Mouse (Mus musculus) CD4-positive, CD25-positive, alpha-beta regulatory T cell (primary cell): ENCODE results near the gene Gm11569. TPM values are rescaled to one million over a fixed set of nuclear protein-coding genes. Genes with fewer than 3 reads are reported as not detected.

Experiments used
- polyA plus RNA-seq: library from polyadenylated mRNA; unstranded; fragments of 100-300 nt; shearing (Covaris generic); gene quantifications from one replicate; pipeline ENCODE4 v1.2.1, GENCODE M21; 2017

The Gm11569 gene
- polyA plus RNA-seq = not detected

DNA sequence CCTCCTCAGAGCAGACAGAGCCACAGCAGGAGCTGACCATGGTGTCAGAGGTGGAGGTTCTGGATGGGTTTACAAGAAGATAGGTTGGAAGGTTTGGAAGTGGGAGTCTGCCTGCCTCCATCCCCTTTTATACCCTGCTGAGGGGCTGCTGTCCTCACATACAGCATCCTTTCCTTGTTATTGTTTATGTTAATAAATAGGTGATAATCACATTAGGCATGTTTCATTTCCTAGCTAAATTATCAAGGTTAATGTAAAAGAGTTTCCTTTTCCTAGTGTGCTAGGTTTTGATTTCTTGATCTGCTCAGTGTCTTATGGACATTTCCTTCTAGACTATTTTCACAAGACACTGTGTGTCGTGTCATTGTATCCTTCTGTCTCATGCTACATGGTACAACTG is at the start of gene Gm11569:
Gene Gm11569 (minus strand): TSS at position 101 of the 400 bp plus-strand sequence.

DNA sequence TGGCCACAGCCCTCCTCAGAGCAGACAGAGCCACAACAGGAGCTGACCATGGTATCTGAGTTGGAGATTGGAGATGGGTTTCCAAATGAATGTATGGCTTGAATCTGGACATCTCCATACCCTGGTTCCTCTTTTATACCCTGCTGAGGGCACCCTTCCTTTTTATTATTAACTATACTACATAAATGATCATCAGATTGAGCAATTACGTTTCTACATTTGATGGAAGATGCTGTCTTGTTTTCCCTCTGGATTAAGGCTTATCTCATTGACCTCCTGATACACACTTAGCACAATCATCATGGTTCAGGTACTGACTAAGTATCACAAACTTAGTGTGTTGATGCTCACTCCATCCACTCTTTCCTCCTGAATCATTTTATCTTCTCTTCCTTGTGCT is 39.2 kb upstream of the Gm11569 start, which contains the start of gene 2300003K06Rik:
Gene 2300003K06Rik (minus strand): TSS at position 101 of the 400 bp plus-strand sequence.

DNA sequence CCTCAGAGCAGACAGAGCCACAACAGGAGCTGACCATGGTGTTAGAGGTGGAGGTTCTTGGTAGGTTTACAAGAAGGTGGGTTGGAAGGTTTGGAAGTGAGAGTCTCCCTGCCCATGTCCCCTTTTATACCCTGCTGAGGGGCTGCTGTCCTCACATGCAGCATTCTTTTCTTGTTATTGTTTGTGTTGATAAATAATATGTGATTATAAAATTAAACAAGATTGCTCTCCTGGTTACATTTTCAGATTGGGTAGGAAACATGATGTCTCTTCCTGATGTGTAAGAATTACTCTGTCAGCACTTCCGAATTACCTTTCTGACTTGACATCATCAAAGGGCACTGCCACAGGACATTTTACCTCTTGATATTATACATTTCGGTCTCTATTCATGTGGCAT is 16.8 kb upstream of the Gm11569 start, which contains the start of gene Gm11564:
Gene Gm11564 (minus strand): TSS at position 101 of the 400 bp plus-strand sequence.

DNA sequence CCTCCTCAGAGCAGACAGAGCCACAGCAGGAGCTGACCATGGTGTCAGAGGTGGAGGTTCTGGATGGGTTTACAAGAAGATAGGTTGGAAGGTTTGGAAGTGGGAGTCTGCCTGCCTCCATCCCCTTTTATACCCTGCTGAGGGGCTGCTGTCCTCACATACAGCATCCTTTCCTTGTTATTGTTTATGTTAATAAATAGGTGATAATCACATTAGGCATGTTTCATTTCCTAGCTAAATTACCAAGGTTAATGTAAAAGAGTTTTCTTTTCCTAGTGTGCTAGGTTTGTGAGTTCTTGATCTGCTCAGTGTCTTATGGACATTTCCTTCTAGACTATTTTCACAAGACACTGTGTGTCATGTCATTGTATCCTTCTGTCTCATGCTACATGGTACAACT is 11.1 kb upstream of the Gm11569 start, which contains the start of gene Krtap4-13:
Gene Krtap4-13 (minus strand): TSS at position 101 of the 400 bp plus-strand sequence.

DNA sequence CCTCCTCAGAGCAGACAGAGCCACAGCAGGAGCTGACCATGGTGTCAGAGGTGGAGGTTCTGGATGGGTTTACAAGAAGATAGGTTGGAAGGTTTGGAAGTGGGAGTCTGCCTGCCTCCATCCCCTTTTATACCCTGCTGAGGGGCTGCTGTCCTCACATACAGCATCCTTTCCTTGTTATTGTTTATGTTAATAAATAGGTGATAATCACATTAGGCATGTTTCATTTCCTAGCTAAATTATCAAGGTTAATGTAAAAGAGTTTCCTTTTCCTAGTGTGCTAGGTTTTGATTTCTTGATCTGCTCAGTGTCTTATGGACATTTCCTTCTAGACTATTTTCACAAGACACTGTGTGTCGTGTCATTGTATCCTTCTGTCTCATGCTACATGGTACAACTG is 5.6 kb upstream of the Gm11569 start, which contains the start of gene Gm11554:
Gene Gm11554 (minus strand): TSS at position 101 of the 400 bp plus-strand sequence.

DNA sequence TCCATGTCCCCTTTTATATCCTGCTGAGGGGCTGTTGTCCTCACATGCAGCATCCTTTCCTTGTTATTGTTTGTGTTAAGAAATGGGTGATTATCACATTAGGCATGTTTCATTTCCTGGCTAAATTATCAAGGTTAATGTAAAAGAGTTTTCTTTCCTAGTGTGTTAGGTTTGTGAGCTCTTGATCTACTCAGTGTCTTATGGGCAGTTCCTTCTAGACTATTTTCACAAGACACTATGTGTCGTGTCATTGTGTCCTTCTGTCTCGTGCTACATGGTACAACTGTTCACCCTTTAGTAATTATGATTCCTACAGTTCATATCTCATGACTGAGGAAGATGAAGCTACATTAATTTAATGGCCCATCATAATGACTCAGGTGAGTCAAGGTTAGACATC is 5.4 kb downstream of the Gm11569 start, which contains the start of gene Gm11596:
Gene Gm11596 (minus strand): TSS at position 101 of the 400 bp plus-strand sequence.

DNA sequence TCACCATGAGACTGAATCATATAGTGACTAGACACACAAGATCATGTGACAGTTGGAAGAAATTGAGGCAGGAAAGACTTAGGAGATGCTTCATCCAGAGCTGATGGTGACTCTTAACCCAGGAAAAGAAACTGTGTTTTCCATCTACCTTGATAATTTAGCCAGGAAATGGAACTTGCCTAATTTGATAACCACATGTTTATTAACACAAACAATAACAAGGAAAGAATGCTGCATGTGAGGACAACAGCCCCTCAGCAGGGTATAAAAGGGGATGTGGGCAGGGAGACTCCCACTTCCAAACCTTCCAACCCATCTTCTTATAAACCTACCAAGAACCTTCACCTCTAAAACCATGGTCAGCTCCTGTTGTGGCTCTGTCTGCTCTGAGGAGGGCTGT is 13.8 kb downstream of the Gm11569 start, which contains the start of gene Krtap4-9:
Gene Krtap4-9 (plus strand): TSS at position 301 of the 400 bp plus-strand sequence.

DNA sequence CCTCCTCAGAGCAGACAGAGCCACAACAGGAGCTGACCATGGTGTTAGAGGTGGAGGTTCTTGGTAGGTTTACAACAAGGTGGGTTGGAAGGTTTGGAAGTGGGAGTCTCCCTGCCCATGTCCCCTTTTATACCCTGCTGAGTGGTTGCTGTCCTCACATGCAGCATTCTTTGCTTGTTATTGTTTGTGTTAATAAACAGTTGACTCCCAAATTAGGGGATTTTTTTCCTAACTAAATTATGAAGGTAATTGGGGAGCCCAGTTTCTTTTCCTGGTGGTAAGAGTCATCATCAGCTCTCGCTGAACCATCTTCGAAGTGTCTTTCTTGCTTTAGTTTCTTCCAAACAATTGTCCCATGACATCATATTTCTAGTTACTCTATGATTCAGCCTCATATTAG is 18.1 kb downstream of the Gm11569 start, which contains the start of gene Krtap4-8:
Gene Krtap4-8 (minus strand): TSS at position 101 of the 400 bp plus-strand sequence.

DNA sequence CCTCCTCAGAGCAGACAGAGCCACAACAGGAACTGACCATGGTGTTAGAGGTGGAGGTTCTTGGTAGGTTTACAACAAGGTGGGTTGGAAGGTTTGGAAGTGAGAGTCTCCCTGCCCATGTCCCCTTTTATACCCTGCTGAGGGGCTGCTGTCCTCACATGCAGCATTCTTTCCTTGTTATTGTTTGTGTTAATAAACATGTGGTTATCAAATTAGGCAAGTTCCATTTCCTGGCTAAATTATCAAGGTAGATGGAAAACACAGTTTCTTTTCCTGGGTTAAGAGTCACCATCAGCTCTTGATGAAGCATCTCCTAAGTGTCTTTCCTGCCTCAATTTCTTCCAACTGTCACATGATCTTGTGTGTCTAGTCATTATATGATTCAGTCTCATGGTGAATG is 25.9 kb downstream of the Gm11569 start, which contains the start of gene Gm11595:
Gene Gm11595 (minus strand): TSS at position 101 of the 400 bp plus-strand sequence.

Other genes with a start within 250 kb of the Gm11569 start
- gene Krtap3-3, start 248.1 kb downstream of the Gm11569 start, polyA plus RNA-seq = not detected
- gene Krtap3-2, start 242.1 kb downstream of the Gm11569 start, polyA plus RNA-seq = not detected
- not detected for gene Gm11939, start 239.5 kb downstream of the Gm11569 start, polyA plus RNA-seq
- not detected for gene Krtap3-1, start 232.3 kb downstream of the Gm11569 start, polyA plus RNA-seq
- gene Krtap1-5, start 217.9 kb downstream of the Gm11569 start, polyA plus RNA-seq = not detected
- not detected for gene Krtap1-4, start 215.3 kb downstream of the Gm11569 start, polyA plus RNA-seq
- not detected for gene Krtap1-3, start 207.6 kb downstream of the Gm11569 start, polyA plus RNA-seq
- gene Krtap9-3, start 200.8 kb downstream of the Gm11569 start, polyA plus RNA-seq = not detected
- not detected for gene Gm11938, start 195.6 kb downstream of the Gm11569 start, polyA plus RNA-seq
- not detected for gene Gm11937, start 188.7 kb downstream of the Gm11569 start, polyA plus RNA-seq
- gene Krtap2-4, start 184.1 kb downstream of the Gm11569 start, polyA plus RNA-seq = not detected
- not detected for gene Gm11562, start 178.5 kb downstream of the Gm11569 start, polyA plus RNA-seq
- gene Krtap4-1, start 170.7 kb downstream of the Gm11569 start, polyA plus RNA-seq = not detected
- gene Krtap4-2, start 163.8 kb downstream of the Gm11569 start, polyA plus RNA-seq = not detected
- not detected for gene Krtap4-7, start 154.8 kb downstream of the Gm11569 start, polyA plus RNA-seq
- gene Gm11555, start 148.7 kb downstream of the Gm11569 start, polyA plus RNA-seq = not detected
- not detected for gene Gm11563, start 140.0 kb downstream of the Gm11569 start, polyA plus RNA-seq
- gene Krtap4-6, start 133.0 kb downstream of the Gm11569 start, polyA plus RNA-seq = not detected
- not detected for gene Gm14190, start 108.2 kb downstream of the Gm11569 start, polyA plus RNA-seq
- gene Gm14180, start 64.6 kb downstream of the Gm11569 start, polyA plus RNA-seq = not detected
- not detected for gene Gm11595, start 26.0 kb downstream of the Gm11569 start, polyA plus RNA-seq
- not detected for gene Krtap4-8, start 18.2 kb downstream of the Gm11569 start, polyA plus RNA-seq
- not detected for gene Krtap4-9, start 13.7 kb downstream of the Gm11569 start, polyA plus RNA-seq
- not detected for gene Gm11596, start 5.5 kb downstream of the Gm11569 start, polyA plus RNA-seq
- not detected for gene Gm11554, start 5.5 kb upstream of the Gm11569 start, polyA plus RNA-seq
- not detected for gene Krtap4-13, start 11.0 kb upstream of the Gm11569 start, polyA plus RNA-seq
- gene Gm11564, start 16.7 kb upstream of the Gm11569 start, polyA plus RNA-seq = not detected
- gene 2300003K06Rik, start 39.1 kb upstream of the Gm11569 start, polyA plus RNA-seq = not detected
- gene Krtap4-16, start 52.7 kb upstream of the Gm11569 start, polyA plus RNA-seq = not detected
- gene Gm11568, start 59.0 kb upstream of the Gm11569 start, polyA plus RNA-seq = not detected
- not detected for gene Gm11559, start 65.5 kb upstream of the Gm11569 start, polyA plus RNA-seq
- gene Krtap9-1, start 74.5 kb upstream of the Gm11569 start, polyA plus RNA-seq = not detected
- gene Gm11567, start 80.3 kb upstream of the Gm11569 start, polyA plus RNA-seq = not detected
- not detected for gene Krtap31-1, start 109.0 kb upstream of the Gm11569 start, polyA plus RNA-seq
- gene Gm11565, start 115.8 kb upstream of the Gm11569 start, polyA plus RNA-seq = not detected
- not detected for gene Krtap31-2, start 137.4 kb upstream of the Gm11569 start, polyA plus RNA-seq
- gene Krtap9-5, start 149.5 kb upstream of the Gm11569 start, polyA plus RNA-seq = not detected
- gene Krtap29-1, start 180.1 kb upstream of the Gm11569 start, polyA plus RNA-seq = not detected
- not detected for gene Krtap16-1, start 187.7 kb upstream of the Gm11569 start, polyA plus RNA-seq
- gene Krtap17-1, start 195.1 kb upstream of the Gm11569 start, polyA plus RNA-seq = not detected
- gene Krt33a, start 217.3 kb upstream of the Gm11569 start, polyA plus RNA-seq = not detected
- not detected for gene Krt33b, start 230.9 kb upstream of the Gm11569 start, polyA plus RNA-seq
- gene Krt34, start 242.6 kb upstream of the Gm11569 start, polyA plus RNA-seq = not detected